Mouse (Mus musculus) ES-Bruce4 (cell line): ENCODE results near the gene Tmem219. TPM values are rescaled to one million over a fixed set of nuclear protein-coding genes. Genes with fewer than 3 reads are reported as not detected.

Experiments
- H3K27ac ChIP-seq: 2 replicates; pipeline ENCODE4 v1.5.1; 2012; ENCODE audit warnings: low read length, inconsistent platforms; ENCODE audit not compliant: insufficient read depth
- H3K27me3 ChIP-seq: 2 replicates; pipeline ENCODE4 v1.6.1; 2012; ENCODE audit warnings: mild to moderate bottlenecking, low read length, inconsistent platforms; ENCODE audit not compliant: control insufficient read depth, poor library complexity, insufficient read depth, severe bottlenecking
- H3K36me3 ChIP-seq: 2 replicates; pipeline ENCODE4 v1.6.1; 2012; ENCODE audit warnings: inconsistent platforms, mild to moderate bottlenecking, low read length, moderate library complexity; ENCODE audit not compliant: control insufficient read depth, poor library complexity, insufficient read depth, severe bottlenecking
- H3K4me1 ChIP-seq: one replicate; pipeline ENCODE4 v1.8.1; 2011; ENCODE audit warnings: low read length; ENCODE audit not compliant: control insufficient read depth, insufficient read depth
- H3K4me3 ChIP-seq: 2 replicates; pipeline ENCODE4 v1.5.1; 2011; ENCODE audit warnings: low read depth, mild to moderate bottlenecking, low read length
- H3K9ac ChIP-seq: 2 replicates; pipeline ENCODE4 v1.6.1; 2012; ENCODE audit warnings: low read depth, mild to moderate bottlenecking, inconsistent platforms; ENCODE audit not compliant: poor library complexity, severe bottlenecking
- H3K9me3 ChIP-seq: replicated peaks from 2 replicates; pipeline ENCODE4 v1.6.1; 2012; ENCODE audit warnings: mild to moderate bottlenecking, low read length, inconsistent platforms; ENCODE audit not compliant: control insufficient read depth, poor library complexity, insufficient read depth, severe bottlenecking
- CTCF ChIP-seq: IDR thresholded peaks from one replicate; pipeline ENCODE4 v1.8.1; 2011; ENCODE audit warnings: low read depth, low read length
- EP300 ChIP-seq: IDR thresholded peaks from 2 replicates; pipeline ENCODE4 v1.6.1; 2011; ENCODE audit warnings: low read depth, low read length; ENCODE audit not compliant: insufficient read depth
- POLR2A ChIP-seq: IDR thresholded peaks from one replicate; pipeline ENCODE4 v1.8.1; 2011; ENCODE audit warnings: low read length; ENCODE audit not compliant: insufficient read depth
- polyA plus RNA-seq: library from polyadenylated mRNA; stranded (reverse); fragments of >200 nt; gene quantifications from 2 replicates; pipeline ENCODE4 v1.2.4, GENCODE M21; 2011; ENCODE audit warnings: low read depth; ENCODE audit not compliant: missing spikeins, insufficient read depth, insufficient read length

Gene Tmem219
- polyA plus RNA-seq, 1 experiment, result 17.2 TPM

- Histone ChIP-seq H3K9ac (no peak overlapping the region), H3K4me3 (no peak overlapping the region), H3K4me1 (peaks cover 2% of the 10 kb centered on the region), H3K36me3 (peaks cover 34% of the 10 kb centered on the region), H3K9me3 (no peaks in the 10 kb centered on the region), H3K27me3 (no peaks in the 10 kb centered on the region), H3K27ac (no peak overlapping the region)
- no peak for TF ChIP-seq CTCF
- TF ChIP-seq EP300, result no peak
- no peak for TF ChIP-seq POLR2A
Observed at GRCm38 (mm10) chr7:126932652-126933051, 9.9 kb upstream of the Tmem219 start.

GRCm38 (mm10) chr7:126929046-126929445 is 6.3 kb upstream of the Tmem219 start:
- Histone ChIP-seq H3K27me3 (no peaks in the 10 kb centered on the region), H3K9me3 (no peaks in the 10 kb centered on the region), H3K4me3 (peak overlapping the region; percentile 91), H3K9ac (peak overlapping the region; percentile 77), H3K4me1 (peaks cover 2% of the 10 kb centered on the region), H3K27ac (no peak overlapping the region), H3K36me3 (peaks cover 17% of the 10 kb centered on the region)
- TF ChIP-seq POLR2A, result no peak
- TF ChIP-seq EP300, result no peak
- TF ChIP-seq CTCF, result no peak

- Histone ChIP-seq H3K27ac (no peak within 1 kb of the TSS), H3K4me1 (peaks cover 2% of the 10 kb centered on the region), H3K9ac (peak within 1 kb of the TSS; percentile 77), H3K4me3 (peak within 1 kb of the TSS; percentile 91), H3K9me3 (no peaks in the 10 kb centered on the region), H3K36me3 (peaks cover 14% of the 10 kb centered on the region), H3K27me3 (no peaks in the 10 kb centered on the region)
- peak; percentile 51 for TF ChIP-seq POLR2A
- no peak for TF ChIP-seq CTCF
- TF ChIP-seq EP300, result no peak
Observed at GRCm38 (mm10) chr7:126928384-126929037, 5.8 kb upstream of the Tmem219 start, which contains the start of gene Kctd13. Gene Kctd13 (plus strand): TSS chr7:126928879.

- peaks cover 11% of the 10 kb centered on the region for H3K36me3 ChIP-seq
- H3K4me1 ChIP-seq, result no peaks in the 10 kb centered on the region
- H3K27me3 ChIP-seq, result no peaks in the 10 kb centered on the region
- H3K9ac ChIP-seq, result no peak overlapping the region
- TF ChIP-seq EP300, result no peak
- no peak for TF ChIP-seq CTCF
- no peak for TF ChIP-seq POLR2A
- no peaks in the 10 kb centered on the region for H3K9me3 ChIP-seq
- H3K27ac ChIP-seq, result no peak overlapping the region
- no peak overlapping the region for H3K4me3 ChIP-seq
Observed at GRCm38 (mm10) chr7:126926299-126926698, 3.6 kb upstream of the Tmem219 start.

- Histone ChIP-seq H3K9ac (no peak overlapping the region), H3K4me3 (no peak overlapping the region), H3K9me3 (no peaks in the 10 kb centered on the region), H3K27me3 (no peaks in the 10 kb centered on the region), H3K27ac (no peak overlapping the region), H3K4me1 (no peaks in the 10 kb centered on the region), H3K36me3 (no peaks in the 10 kb centered on the region)
- TF ChIP-seq CTCF, result no peak
- no peak for TF ChIP-seq POLR2A
- no peak for TF ChIP-seq EP300
Observed at GRCm38 (mm10) chr7:126923999-126924398, 1.3 kb upstream of the Tmem219 start.

GRCm38 (mm10) chr7:126921563-126921962 is 1.2 kb downstream of the Tmem219 start:
- no peak overlapping the region for H3K27ac ChIP-seq
- H3K4me3 ChIP-seq, result no peak overlapping the region
- no peak for TF ChIP-seq CTCF
- no peaks in the 10 kb centered on the region for H3K27me3 ChIP-seq
- no peaks in the 10 kb centered on the region for H3K9me3 ChIP-seq
- no peaks in the 10 kb centered on the region for H3K4me1 ChIP-seq
- no peak overlapping the region for H3K9ac ChIP-seq
- no peaks in the 10 kb centered on the region for H3K36me3 ChIP-seq
